Mouse (Mus musculus) myocyte (in vitro differentiated cells): ENCODE data around the gene Nampt.

Experiments used
- MYOG ChIP-seq, 3 experiments: IDR thresholded peaks; one replicate each; pipeline ENCODE4 v1.6.1; 2011; ENCODE audit warnings: control low read depth in 2 of 3, low read depth in 2 of 3, mild to moderate bottlenecking in 2 of 3; ENCODE audit not compliant: insufficient read length in 2 of 3, control insufficient read depth in 1 of 3, insufficient read depth in 1 of 3
- POLR2A ChIP-seq: IDR thresholded peaks from one replicate; pipeline ENCODE4 v1.6.1; 2011; ENCODE audit warnings: low read depth, mild to moderate bottlenecking, control low read depth, moderate library complexity; ENCODE audit not compliant: insufficient read length
- POLR2AphosphoS2 ChIP-seq: IDR thresholded peaks from one replicate; pipeline ENCODE4 v1.6.1; 2011; ENCODE audit warnings: low read depth, control low read depth; ENCODE audit not compliant: insufficient read length
- SRF ChIP-seq: IDR thresholded peaks from one replicate; pipeline ENCODE4 v1.6.1; 2011; ENCODE audit warnings: low read depth; ENCODE audit not compliant: control insufficient read depth, insufficient read length

- no peak for TF ChIP-seq SRF
- TF ChIP-seq POLR2A: no peak
- TF ChIP-seq POLR2AphosphoS2: no peak
- TF ChIP-seq MYOG (IDR thresholded peaks at IDR 0.05; ENCODE audit: control insufficient read depth in 1 of 3, insufficient read depth in 1 of 3, insufficient read length in 2 of 3, low read depth in 2 of 3): no peak
These were observed 19.6 kb downstream of the Nampt start for GRCm38 (mm10) chr12:32838954-32839353.
